Mouse (Mus musculus): ENCODE measurements at regions not wholly inside any gene's neighbourhood (a gene's known extent, or its start where the extent isn't known, plus 50 kb on each side); places are given as distances from the start of the nearest gene placed in this dataset. TPM values are rescaled to one million over a fixed set of nuclear protein-coding genes. Genes with fewer than 3 reads are reported as not detected.

DNA sequence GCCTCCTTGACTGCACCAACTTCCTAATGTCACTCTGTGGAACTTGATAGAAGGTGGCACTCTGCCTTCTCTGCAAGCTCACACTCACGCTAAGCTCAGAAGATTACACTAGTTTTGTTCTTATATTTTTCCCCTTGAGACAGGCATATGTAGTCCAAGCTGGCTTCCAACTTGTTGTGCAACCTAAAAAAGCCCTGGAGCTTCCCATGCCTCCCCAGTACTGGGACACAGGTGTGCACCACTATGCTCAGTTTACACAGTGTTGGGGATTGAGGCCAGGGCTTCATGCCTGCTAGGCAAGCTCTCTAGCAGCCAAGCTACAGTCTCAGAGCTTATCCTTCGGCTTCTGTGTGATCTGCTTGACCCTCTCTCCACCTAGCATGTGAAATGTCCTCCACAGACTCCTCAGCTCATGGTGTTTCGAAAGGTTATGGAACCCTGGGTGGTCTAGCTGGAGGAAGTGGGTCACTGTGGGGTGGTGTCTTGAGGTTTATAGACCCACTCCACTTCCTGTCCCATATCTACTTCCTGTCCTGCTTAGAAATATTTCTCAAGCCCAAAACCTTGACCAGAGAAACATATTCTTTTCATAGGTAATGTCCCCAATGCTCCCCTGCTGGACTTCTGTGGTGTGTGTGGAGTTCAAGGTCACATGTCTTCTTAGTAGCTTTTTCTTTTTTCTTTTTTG lies 54.6 kb upstream of the Runx1 start:
- no peak overlapping the region for H3K9ac ChIP-seq (replicated peaks; ENCODE audit: low read length, poor library complexity, severe bottlenecking)
- H3K4me3 ChIP-seq (ENCODE audit: low read depth, low read length) = no peak overlapping the region
- H3K9me3 ChIP-seq (ENCODE audit: low read length) = no peaks in the 10 kb centered on the region
- no peak for TF ChIP-seq CTCF (IDR thresholded peaks at IDR 0.05)
- DNase-seq (ENCODE audit: low spot score) (no peak), ATAC-seq (ENCODE audit: low FRiP score) (no peak)
- no peaks in the 10 kb centered on the region for H3K27me3 ChIP-seq (ENCODE audit: insufficient read depth, low read length)
- no peaks in the 10 kb centered on the region for H3K4me1 ChIP-seq (ENCODE audit: insufficient read depth, low read length)
- 93% methylated on average over 3 of the region's 3 CpGs for WGBS
- no peak overlapping the region for H3K4me2 ChIP-seq (ENCODE audit: low read depth, low read length, poor library complexity, severe bottlenecking)
- no peaks in the 10 kb centered on the region for H3K36me3 ChIP-seq (ENCODE audit: insufficient read depth, low read length)
- H3K27ac ChIP-seq (ENCODE audit: low read depth, low read length) = no peak overlapping the region

DNA sequence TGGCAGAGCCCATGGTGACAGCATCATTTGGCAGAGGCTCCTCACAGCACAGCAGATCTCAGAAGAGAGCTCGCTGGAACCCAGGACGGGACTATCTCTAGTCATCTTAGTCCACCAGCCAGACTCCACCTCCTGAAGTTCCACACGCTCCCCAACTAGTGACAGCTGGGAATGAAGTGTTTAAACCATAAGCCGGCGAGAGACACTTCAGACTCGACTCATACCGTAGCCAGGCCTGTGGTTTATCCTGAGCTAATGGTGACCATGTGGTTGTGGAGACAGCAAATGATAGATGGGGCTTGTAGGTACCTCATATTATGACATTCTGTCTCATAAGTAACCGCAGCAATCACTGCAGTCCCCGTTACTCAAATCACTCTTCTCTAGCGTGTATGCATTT lies 52.1 kb upstream of the Runx1 start:
- H3K36me3 ChIP-seq (ENCODE audit: insufficient read depth, low read length) = no peaks in the 10 kb centered on the region
- ATAC-seq (ENCODE audit: low FRiP score) = no peak
- H3K4me2 ChIP-seq (ENCODE audit: low read depth, low read length, poor library complexity, severe bottlenecking) = no peak overlapping the region
- no peak overlapping the region for H3K27ac ChIP-seq (ENCODE audit: low read depth, low read length)
- 92% methylated on average over 10 of the region's 10 CpGs for WGBS
- H3K9me3 ChIP-seq (ENCODE audit: low read length) = no peaks in the 10 kb centered on the region
- no peak overlapping the region for H3K4me3 ChIP-seq (ENCODE audit: low read depth, low read length)
- H3K27me3 ChIP-seq (ENCODE audit: insufficient read depth, low read length) = no peaks in the 10 kb centered on the region
- H3K9ac ChIP-seq (replicated peaks; ENCODE audit: low read length, poor library complexity, severe bottlenecking) = no peak overlapping the region
- H3K4me1 ChIP-seq (ENCODE audit: insufficient read depth, low read length) = no peaks in the 10 kb centered on the region
- DNase-seq (ENCODE audit: low spot score) = no peak
- no peak for TF ChIP-seq CTCF (IDR thresholded peaks at IDR 0.05)

MicroRNAs encoded in the stretch of these regions (microRNA counts, 519-probe panel; counts per million panel counts)
- microRNA mmu-miR-802 = 528 counts per million, percentile 58 among the panel's probes with 10 or more counts

Small RNA genes in the stretch of these regions (microRNA-seq; reads per million reads assigned to microRNA genes)
- gene Gm28003 (ENCODE audit: borderline number of aligned reads) (not detected), gene Mir802 (ENCODE audit: borderline number of aligned reads) (2.3 reads per million)
